Mouse (Mus musculus) T-helper 1 cell (primary cell): ENCODE measurements around the gene Ank2.

Experiments
- in situ Hi-C: fragments of 300-600 bp; cut with MboI, MseI; formaldehyde crosslinking; loops from one replicate; pipeline ENCODE4 v1.15.1; 2025; ENCODE audit warnings: high pct_unique_total_duplicates

Ank2 gene

DNA sequence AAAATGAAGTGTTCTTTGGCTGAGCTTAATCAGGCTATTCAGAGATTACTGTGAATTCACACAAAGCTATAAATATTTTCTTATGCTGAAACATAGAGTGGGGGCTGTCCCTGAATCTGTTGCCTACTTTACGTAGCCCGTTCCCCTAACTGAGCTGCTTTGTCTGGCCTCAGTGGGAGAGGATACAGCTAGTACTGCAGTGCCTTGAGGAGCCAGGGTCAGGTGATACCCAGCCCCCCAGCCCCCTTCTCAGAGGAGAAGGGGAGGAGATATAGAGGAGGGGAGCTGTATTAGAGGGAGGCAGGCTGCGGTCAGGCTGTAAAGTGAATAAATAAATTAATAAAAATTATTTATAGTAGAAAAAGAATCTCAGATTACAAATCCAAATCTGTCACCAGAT lies 519.5 kb downstream of the Ank2 start:
- in situ Hi-C loops: no loop called here

DNA sequence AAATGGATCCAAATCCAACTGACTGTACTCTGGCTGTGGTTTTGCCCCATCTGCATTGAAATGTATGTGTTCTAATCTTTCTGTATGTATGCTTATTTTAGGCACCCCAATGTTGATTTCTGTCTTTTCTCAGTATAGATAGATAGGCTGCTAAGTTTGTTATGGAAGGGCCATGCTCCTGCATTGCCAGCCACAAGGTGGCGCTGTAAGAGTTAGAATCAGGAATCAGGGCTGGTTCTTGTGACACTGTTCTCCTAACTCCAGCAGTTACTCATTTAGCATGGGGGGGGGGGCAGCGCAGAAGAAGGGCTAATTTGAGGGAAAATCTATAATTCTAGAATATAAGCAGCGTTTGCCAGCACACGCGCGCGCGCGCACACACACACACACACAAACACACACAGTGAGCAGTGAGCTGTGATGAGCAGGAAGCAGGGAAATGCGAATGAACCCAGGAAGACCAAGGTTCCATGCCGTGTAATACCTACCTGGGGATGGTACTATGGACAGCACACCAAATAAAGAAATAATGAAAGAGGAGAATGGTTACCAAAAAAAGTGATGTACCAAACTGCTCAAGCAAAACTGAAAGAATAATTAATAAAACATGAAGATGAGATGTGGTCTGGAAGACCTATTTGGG lies 520.3 kb downstream of the Ank2 start:
- in situ Hi-C loops: no loop called here

DNA sequence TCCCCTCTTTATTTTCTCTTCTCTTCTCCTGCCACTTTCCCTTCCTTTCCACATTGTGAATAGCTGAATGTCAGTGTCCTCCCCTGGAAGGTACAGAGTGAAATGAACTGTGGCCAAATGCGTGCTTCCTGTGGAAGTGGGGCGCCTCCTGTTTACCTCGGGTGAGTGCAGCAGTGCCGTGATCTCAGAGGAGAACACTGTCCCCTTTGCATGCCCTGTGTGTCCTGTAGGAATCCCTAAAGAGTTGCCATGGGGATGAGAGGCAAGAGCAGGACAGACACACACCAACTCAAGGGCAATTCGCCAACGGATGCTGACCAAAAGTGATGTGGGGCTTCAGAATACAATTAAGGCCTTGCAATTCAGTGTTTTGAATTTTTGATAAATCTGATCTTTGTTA lies 521.8 kb downstream of the Ank2 start:
- in situ Hi-C loops: no loop called here

DNA sequence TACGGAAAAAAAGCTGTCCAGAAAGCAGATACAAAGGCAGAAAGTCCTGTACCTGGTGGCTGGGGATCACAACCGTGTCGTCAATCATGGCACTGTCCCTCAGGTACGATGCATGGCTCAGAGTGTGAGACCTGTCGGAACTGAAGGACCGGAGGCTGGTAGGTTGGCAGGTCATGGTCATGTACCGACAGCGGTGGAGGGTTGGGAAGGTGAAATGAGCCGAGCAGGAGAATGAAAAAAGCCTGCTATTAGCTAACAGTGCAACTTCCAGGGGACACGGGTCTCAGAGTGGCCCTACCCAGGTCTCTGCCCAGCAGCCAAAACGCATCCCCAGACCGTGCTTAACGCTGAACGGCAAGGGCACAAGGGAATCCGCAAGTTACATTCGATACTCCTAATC lies 522.4 kb downstream of the Ank2 start:
- in situ Hi-C loops: no loop called here

DNA sequence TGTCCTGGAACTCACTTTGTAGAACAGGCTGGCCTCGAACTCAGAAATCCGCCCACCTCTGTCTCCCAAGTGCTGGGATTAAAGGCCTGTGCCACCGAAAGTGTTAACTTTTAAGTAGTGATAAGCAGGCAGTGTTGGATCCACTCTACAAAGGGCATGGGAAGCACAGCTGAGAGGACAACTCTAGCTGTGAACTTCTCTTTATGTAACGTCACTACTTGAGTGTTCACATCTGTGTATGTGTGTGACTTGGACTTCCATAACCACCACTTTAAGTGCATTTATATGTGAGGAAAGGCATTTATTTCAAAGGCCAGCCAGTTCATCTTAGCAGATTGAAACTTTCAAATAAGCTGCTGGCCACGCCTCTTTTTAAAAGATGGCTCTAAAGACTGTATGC lies 523.7 kb downstream of the Ank2 start:
- in situ Hi-C loops: no loop called here

DNA sequence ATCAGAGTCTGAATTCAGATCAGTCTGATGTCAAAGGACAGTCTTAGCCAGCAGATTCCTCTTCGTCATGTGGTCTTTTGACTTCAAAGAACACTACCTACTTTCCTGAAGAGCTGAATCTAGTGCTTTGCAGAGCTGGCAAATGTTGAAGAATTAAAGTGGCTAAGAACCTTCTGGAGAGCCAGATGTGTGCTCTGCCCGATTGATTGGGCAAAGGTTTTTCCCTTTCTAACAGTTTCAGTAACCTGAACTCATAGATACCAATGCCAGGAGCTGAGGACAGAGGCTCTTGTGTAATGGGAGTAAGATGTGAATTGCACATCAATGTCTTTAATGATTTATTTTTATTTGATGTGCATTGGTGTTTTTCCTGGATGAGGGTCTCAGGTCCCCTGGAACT lies 525.6 kb downstream of the Ank2 start:
- in situ Hi-C loops: no loop called here

DNA sequence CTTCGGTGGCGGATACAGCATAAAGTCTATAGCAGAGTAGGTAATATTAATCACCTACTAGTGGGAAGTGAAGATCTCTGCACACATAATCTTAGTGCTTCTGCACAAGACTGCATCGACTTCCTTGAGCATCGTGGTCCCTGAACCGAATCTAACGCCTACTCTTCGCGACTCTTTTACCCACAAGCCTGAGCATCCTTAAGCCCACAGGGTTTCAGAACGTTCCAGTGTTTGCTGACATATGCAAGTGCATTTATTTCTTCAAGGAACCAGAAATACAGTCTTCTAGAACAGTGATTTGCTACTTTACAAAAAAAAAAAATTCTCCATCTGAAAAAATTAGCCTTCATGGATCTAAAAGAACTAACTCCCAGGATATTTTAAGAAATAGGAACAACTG lies 527.6 kb downstream of the Ank2 start:
- in situ Hi-C loops: no loop called here

DNA sequence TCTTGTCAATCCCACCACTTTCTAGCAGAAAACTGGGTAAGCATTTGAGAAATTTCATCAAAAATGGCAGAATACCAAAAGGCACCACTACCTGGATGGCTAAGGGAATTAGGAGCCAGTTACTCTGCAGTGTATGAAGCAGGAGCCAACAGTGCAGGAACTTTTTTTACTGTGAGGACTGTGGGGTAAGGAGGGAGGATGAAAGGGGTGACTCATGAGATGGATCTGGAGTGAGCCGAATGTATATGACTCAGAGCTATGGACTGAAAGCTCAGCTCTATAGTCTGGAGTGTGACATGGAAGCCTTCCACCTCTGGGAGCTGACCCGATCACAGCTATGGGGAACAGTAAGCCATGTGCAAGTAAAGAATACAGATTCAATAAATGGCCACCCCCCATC lies 530.4 kb downstream of the Ank2 start:
- in situ Hi-C loops: no loop called here

DNA sequence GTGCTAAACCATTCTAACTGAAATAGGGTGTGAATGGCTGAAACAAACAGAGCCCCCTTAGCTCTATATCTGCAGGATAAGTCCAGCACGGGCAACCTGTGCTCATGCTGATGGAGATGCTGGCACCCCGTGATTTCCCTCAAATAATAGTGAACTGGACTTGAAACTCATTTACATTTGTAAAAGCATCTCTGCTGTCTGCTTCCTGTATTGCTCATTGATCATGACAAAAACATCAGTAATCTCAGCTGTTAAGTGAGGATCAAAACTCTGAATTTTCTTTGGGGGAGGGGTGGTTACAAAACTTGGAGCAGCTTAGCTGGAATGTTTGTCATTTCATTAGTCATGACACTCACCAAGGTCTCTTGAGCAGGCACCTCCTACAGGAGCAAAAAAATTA lies 533.4 kb downstream of the Ank2 start:
- in situ Hi-C loops: no loop called here

DNA sequence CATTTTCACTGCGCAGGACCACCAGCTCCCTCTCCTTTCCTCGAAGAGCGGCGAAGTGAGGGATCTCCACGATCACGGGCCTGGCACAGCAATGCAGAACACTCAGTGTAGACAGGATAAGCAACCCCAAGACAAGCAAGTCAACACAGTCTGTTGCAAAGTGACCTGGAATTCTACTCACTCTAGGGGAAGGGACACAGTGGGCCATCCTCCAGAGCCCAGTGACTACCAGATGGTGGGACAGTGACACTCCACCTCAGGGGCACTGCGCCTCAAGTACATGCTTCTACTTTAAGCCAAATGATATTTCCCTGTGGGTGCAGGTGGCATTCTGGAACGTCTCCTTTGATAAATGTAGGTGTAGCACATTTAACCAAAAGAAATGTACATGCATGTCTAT lies 536.8 kb downstream of the Ank2 start:
- in situ Hi-C loops: no loop called here

DNA sequence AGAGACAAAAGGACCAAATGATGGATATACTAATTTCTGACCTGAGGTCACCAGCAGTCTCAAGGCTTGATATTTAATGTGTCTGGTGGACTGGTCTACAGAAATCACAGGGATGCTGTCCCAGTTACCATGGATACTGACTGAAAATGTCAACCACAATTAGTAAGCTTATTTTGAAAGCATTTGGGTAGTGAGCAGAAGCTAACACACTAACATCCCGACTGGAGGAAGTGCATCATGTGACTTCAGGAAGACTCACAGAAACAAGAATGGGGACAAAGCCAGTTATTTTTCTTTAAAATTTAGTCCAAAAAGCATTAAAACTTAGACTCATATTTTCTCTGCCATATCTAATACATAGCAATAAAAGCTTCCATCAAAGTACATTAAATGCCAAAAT lies 546.5 kb downstream of the Ank2 start:
- in situ Hi-C loops: no loop called here

DNA sequence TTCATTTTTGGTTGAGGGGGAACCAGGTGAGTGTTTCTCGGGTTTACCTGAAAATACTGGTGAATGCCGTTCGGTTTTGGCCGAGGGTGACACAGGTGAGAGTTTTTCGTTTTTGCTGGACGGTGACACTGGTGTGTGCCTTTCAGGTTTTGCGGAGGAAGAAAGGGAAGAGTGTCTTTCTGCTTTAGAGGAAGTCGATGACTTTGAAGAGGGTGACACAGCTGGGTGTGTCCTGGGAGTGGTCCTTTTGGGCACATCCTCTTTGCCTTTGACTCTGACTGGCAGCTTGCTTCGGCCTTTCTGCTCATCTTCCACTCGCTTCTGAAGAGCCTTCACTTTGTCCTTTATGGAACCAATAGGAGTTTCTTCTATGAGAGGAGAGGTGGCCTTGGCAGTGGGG lies 552.6 kb downstream of the Ank2 start:
- in situ Hi-C loops: loop anchor here (25.0 kb wide), 1 partner anchor 766 kb away; no protein-coding TSS in a partner anchor

DNA sequence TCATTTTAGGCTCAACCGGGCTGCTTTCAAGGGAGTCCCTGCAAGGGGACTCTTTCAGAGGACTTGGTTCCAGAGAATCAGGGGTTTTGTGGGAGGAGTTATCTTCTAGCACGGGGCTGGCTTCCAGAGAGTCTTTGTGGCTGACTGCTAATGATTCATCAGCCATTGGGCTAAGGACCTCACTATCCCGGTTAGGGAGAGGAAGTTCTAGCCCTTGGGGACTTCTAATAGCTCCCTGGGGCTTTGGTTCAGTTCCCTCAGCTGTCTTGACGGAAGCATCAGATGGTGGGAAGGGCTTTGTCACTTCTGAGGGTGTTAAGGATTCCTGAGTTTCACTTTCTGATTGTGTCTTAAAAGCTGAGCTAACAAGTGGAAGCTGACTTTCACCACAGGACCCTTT lies 554.3 kb downstream of the Ank2 start:
- in situ Hi-C loops: loop anchor here (25.0 kb wide), 1 partner anchor 767 kb away; no protein-coding TSS in a partner anchor

DNA sequence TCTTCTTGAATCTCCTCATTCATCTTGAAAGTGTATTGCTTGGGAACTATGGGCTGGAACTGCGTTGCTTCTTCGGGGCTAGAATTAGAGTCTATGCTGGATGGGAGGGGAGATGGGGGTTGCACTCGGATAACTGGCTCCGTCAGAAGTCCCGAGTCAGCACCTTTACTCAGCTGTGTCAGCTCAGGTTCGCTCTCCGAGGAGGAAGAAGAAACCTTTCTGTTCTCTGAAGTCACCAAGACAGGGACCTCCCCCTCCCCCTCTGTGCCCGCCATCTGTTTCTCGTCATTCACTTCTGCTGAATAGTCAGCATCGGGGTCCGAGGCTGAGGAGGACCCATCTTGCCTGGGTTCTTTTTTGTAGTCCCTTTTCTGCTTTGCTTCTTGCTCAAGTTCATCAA lies 555.1 kb downstream of the Ank2 start:
- in situ Hi-C loops: loop anchor here (25.0 kb wide), 1 partner anchor 768 kb away; no protein-coding TSS in a partner anchor

DNA sequence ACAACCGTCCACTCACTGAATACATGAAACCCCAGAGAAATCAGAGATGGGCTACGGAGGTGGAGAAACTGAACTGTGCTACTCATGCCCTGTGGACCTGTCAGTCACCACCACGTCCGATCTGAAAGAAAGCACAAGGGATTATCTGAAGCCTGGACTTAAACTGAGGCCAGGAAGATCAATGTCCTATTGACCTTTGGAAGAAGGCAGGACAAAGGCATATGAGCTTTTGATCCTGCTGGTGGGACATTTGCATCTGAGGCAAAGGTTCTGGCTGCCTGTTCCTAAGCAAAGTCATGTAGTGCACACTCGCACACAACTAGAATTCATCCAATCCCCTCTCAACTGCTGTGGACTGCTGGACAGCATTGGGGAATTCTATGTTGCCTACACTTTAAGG lies 558.7 kb downstream of the Ank2 start:
- in situ Hi-C loops: loop anchor here (25.0 kb wide), 1 partner anchor 772 kb away; no protein-coding TSS in a partner anchor

DNA sequence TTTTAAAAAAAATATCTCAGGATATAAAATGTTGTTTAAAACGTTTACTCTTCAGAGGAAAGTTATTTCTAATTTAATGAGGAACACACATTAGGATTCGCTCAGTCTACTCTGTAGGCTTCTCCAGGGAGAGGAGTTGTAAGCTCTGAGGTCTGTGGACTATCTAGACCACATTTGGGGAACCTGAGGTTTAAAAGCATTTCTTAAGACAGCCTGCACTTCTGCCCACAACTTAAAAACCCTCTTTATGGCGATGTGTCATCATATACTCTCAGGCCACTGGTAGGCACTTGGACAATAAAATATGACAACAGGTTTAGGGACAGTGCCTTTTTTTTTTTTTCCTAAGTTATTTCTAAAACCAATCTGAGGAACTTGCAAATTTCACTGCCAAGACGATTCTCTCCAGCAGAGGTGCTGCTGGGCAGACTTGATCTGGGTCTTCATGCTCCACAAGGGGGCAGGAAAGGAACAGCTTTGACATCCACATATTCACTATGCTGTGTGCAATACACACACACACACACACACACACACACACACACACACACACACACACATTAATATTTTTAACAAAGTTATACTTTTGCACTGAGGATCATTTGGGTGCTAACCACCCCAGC lies 567.2 kb downstream of the Ank2 start:
- in situ Hi-C loops: loop anchor here (25.0 kb wide), 1 partner anchor 780 kb away; no protein-coding TSS in a partner anchor

DNA sequence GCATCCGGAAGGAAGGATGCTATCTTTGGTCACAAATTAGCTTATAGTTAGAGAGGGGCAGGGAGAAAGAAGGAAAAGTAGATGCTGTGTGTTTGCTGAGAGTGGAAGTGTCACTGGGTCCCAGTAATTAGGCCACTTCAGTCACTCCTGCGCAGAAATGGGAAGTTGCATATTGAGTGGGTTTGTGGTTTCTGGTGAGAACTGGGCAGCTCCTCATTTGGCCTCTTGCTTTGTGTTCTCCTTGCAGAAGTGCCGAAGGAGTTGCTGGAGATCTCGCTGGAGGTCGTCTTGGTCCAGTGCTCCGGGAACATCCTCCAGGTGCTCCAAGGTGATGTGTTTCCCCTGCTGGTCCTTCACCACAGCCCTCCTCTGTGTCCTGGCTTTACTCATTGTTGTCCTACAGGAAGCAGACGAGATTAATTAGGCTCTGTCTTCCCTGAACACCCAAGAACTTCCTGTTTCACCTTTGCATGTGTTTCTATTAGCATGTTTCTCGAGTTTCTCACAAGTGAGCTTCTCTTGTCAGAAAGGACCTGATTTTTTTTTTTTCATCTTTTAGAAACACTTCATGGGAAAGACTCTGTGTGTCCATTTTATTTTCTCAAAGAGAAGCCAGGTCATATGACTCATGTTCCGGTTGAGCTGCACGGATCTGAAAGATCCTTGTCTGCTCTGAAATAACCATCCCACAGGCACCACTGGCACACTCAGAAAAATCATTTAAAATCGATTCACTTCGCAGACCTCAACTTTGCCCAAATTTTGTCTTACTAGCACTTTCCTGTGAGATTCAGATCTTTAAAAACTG lies 575.4 kb downstream of the Ank2 start:
- in situ Hi-C loops: no loop called here

DNA sequence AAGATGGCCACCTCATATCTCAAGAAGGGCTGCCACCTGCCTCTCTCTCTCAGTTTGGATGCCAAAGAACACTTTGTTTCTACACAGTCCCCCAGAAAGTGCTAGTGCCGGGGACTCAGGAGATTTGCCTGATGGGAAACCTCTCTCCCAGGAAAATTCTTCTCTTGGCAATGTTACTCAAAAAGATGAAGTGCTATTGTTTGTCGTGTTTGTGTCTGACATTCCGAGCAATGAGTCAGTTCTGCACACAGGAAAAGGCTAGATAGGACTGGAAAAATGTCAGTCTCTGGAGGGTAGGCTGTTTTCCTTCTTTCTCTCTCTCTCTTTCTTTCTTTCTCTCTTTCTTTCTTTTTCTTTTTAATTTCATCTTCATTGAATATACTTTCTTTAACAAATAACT lies 577.2 kb downstream of the Ank2 start:
- in situ Hi-C loops: no loop called here

DNA sequence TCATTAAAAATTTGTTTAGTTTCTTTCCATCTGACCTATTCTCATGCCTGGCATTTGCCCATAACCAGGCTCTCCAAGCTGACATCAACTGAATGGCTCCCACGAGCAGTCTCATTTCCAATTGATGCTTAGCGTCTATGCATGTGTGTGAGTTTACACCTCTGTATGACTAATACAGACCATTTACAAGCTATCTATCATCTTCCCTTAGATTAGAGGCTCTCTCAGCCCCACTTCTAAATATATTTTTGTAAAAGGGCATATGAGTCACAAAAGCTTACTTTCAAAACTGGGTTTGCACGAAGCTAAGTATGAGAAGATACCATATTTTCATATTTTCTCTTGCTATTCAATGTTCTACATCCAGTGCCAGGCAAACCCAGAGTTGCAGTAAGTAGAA lies 578.9 kb downstream of the Ank2 start:
- in situ Hi-C loops: no loop called here

DNA sequence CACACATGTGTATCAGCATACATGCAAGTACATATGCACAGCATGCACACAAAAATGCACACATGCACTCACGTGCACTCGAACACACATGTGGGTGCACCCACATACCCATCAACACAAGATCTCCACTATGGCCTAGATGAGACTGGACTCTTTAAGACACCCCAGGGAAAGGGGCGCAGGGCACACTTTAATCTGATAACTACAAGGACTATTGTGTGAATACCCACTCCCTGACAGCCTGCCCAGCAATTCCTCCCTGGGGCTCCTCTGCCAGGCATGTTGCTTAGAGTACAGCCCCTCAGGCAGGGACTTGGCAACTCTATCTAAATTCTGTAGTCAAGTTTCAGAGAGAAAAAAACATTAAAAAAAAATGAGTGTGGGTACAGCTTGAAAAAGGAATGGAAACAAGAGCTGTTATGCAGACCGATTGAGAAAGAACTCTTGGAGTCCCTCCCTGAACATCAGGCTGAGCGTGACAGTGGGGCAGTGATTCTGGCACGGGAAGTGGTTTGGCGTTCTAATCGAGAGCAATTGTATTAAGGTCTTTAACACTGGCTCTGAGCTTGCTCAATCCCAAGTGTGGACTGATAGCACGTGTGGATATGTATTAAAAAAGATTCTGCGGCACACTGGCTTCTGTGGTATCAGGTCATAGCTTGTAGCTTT lies 580.2 kb downstream of the Ank2 start:
- in situ Hi-C loops: no loop called here

DNA sequence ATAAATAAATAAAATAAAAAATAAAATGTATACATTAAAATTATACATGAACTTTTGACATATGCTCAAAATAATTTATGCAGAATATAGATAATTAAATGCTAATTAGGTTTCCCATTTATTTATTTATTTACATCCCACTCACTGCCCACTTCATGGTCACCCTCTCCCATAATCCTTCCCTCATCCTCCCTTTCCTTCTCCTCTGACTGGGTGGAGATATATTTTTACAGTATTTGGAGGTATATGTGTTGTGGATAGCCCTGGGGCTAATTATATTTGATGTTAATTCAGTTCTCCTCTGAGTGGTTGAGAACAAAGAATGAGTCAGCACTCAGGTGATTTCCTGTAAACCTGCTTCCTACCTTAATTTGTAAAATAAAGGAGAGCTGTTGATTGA lies 582.8 kb downstream of the Ank2 start:
- in situ Hi-C loops: no loop called here

DNA sequence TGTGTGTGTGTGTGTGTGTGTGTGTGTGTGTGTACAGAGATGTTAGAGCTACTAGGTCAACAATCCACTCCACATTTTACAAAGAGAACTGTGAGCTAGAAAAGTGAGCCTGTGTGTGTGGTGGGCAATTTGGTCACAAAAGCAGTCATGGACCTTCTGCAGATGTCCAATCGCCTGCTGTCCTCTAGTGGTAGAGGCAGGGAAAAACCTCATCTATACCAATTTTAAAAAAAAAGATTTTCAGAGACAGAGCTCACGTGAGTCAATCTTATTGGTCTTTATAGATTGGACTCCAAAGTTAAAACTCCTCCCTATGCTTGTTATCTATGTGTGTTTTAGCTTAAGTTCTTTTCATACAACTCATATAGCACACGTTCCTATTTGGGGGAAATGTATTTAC lies 595.6 kb downstream of the Ank2 start:
- in situ Hi-C loops: no loop called here
